Mouse (Mus musculus) forebrain, embryonic 10.5 days (tissue): ENCODE data around the gene B130006D01Rik. TPM values are rescaled to one million over a fixed set of nuclear protein-coding genes. Genes with fewer than 3 reads are reported as not detected.

Experiments used
- DNase-seq: peaks from one replicate; pipeline ENCODE4 v3.0.0-alpha.2; 2017; ENCODE audit warnings: low spot score; ENCODE audit errors: extremely low spot score
- H3K27ac ChIP-seq: fragments of 300-500 bp; sonication (generic); 2 replicates; pipeline ENCODE4 v1.5.1; 2016; ENCODE audit warnings: mild to moderate bottlenecking
- H3K27me3 ChIP-seq: fragments of 300-500 bp; sonication (generic); 2 replicates; pipeline ENCODE4 v1.6.1; 2016; ENCODE audit warnings: mild to moderate bottlenecking; ENCODE audit not compliant: poor library complexity, severe bottlenecking
- H3K36me3 ChIP-seq: fragments of 300-500 bp; sonication (generic); replicated peaks from 2 replicates; pipeline ENCODE4 v1.6.1; 2016; ENCODE audit warnings: mild to moderate bottlenecking, moderate library complexity
- H3K4me1 ChIP-seq: fragments of 300-500 bp; sonication (generic); 2 replicates; pipeline ENCODE4 v1.6.1; 2016
- H3K4me3 ChIP-seq: fragments of 300-500 bp; sonication (generic); 2 replicates; pipeline ENCODE4 v1.5.1; 2016; ENCODE audit warnings: mild to moderate bottlenecking, moderate library complexity
- H3K9me3 ChIP-seq: fragments of 300-500 bp; sonication (generic); 2 replicates; pipeline ENCODE4 v1.6.1; 2016; ENCODE audit warnings: mild to moderate bottlenecking, moderate library complexity
- WGBS: fragments of 180-500 bp; shearing (Covaris S2); methylation state at CpG from one replicate; pipeline ENCODE4 v1.1.7; 2016; 5-methylcytosine and 5-hydroxymethylcytosine counted together
- polyA plus RNA-seq: library from polyadenylated mRNA; unstranded; fragments of >200 nt; fragmentation: Nextera tagmentation; extraction: Ambion mirVana; gene quantifications from 2 replicates; pipeline ENCODE4 v1.2.1, GENCODE M21; 2016

The B130006D01Rik gene
- polyA plus RNA-seq, 1 experiment from 2014 or later, result 1.4 TPM

GRCm38 (mm10) chr11:95700778-95701739, 22.3 kb upstream of the B130006D01Rik start:
- no peaks in the 10 kb centered on the region for H3K9me3 ChIP-seq
- H3K27me3 ChIP-seq, result no peaks in the 10 kb centered on the region
- H3K4me1 ChIP-seq, result no peaks in the 10 kb centered on the region
- H3K36me3 ChIP-seq, result no peaks in the 10 kb centered on the region
- DNase-seq, result no peak
- H3K4me3 ChIP-seq, result no peak overlapping the region
- H3K27ac ChIP-seq, result no peak overlapping the region
- 93% methylated on average over 13 of the region's 13 CpGs for WGBS

- H3K4me3 ChIP-seq, result no peak overlapping the region
- no peaks in the 10 kb centered on the region for H3K36me3 ChIP-seq
- no peak for DNase-seq
- H3K27ac ChIP-seq, result no peak overlapping the region
- no peaks in the 10 kb centered on the region for H3K27me3 ChIP-seq
- H3K9me3 ChIP-seq, result no peaks in the 10 kb centered on the region
- WGBS, result 93% methylated on average over 12 of the region's 12 CpGs
- H3K4me1 ChIP-seq, result peaks cover 11% of the 10 kb centered on the region
Observed at GRCm38 (mm10) chr11:95704032-95704969, 19.1 kb upstream of the B130006D01Rik start.

GRCm38 (mm10) chr11:95704970-95705330, 18.4 kb upstream of the B130006D01Rik start:
- no peaks in the 10 kb centered on the region for H3K36me3 ChIP-seq
- no peaks in the 10 kb centered on the region for H3K27me3 ChIP-seq
- 72% methylated on average over 4 of the region's 4 CpGs for WGBS
- H3K4me1 ChIP-seq, result peaks cover 11% of the 10 kb centered on the region
- H3K9me3 ChIP-seq, result no peaks in the 10 kb centered on the region
- no peak overlapping the region for H3K4me3 ChIP-seq
- H3K27ac ChIP-seq, result no peak overlapping the region
- no peak for DNase-seq

- no peak for DNase-seq
- Histone ChIP-seq H3K27me3 (no peaks in the 10 kb centered on the region), H3K9me3 (no peaks in the 10 kb centered on the region), H3K36me3 (no peaks in the 10 kb centered on the region), H3K27ac (no peak overlapping the region), H3K4me1 (peaks cover 33% of the 10 kb centered on the region), H3K4me3 (no peak overlapping the region)
- 92% methylated on average over 6 of the region's 6 CpGs for WGBS
Observed at GRCm38 (mm10) chr11:95709534-95710040, 13.8 kb upstream of the B130006D01Rik start.

GRCm38 (mm10) chr11:95710478-95710877, 12.9 kb upstream of the B130006D01Rik start:
- Histone ChIP-seq H3K36me3 (no peaks in the 10 kb centered on the region), H3K27me3 (no peaks in the 10 kb centered on the region), H3K4me1 (peaks cover 41% of the 10 kb centered on the region), H3K9me3 (no peaks in the 10 kb centered on the region), H3K27ac (no peak overlapping the region), H3K4me3 (no peak overlapping the region)
- no peak for DNase-seq
- WGBS, result 83% methylated on average over 7 of the region's 7 CpGs

GRCm38 (mm10) chr11:95712085-95712562, 11.3 kb upstream of the B130006D01Rik start:
- Histone ChIP-seq H3K4me1 (peaks cover 50% of the 10 kb centered on the region), H3K9me3 (no peaks in the 10 kb centered on the region), H3K4me3 (peak overlapping the region; percentile 97), H3K36me3 (no peaks in the 10 kb centered on the region), H3K27ac (peak overlapping the region; percentile 98), H3K27me3 (no peaks in the 10 kb centered on the region)
- WGBS, result 30% methylated on average over 12 of the region's 12 CpGs
- no peak for DNase-seq

GRCm38 (mm10) chr11:95712563-95713224, 10.7 kb upstream of the B130006D01Rik start, which contains the start of gene Zfp652:
TSS of gene Zfp652 (plus strand) at chr11:95712673.
- Histone ChIP-seq H3K27ac (peak within 1 kb of the TSS; percentile 98), H3K9me3 (no peaks in the 10 kb centered on the region), H3K36me3 (no peaks in the 10 kb centered on the region), H3K4me1 (peaks cover 46% of the 10 kb centered on the region), H3K4me3 (peak within 1 kb of the TSS; percentile 97), H3K27me3 (no peaks in the 10 kb centered on the region)
- under 1% methylated on average over 59 of the region's 103 CpGs for WGBS
- peak; percentile 89 for DNase-seq

GRCm38 (mm10) chr11:95713225-95713810, 10.1 kb upstream of the B130006D01Rik start:
- peak; percentile 58 for DNase-seq
- WGBS, result under 1% methylated on average over 49 of the region's 49 CpGs
- Histone ChIP-seq H3K4me3 (peak overlapping the region; percentile 97), H3K9me3 (no peaks in the 10 kb centered on the region), H3K36me3 (no peaks in the 10 kb centered on the region), H3K27me3 (no peaks in the 10 kb centered on the region), H3K27ac (peak overlapping the region; percentile 98), H3K4me1 (peaks cover 40% of the 10 kb centered on the region)

GRCm38 (mm10) chr11:95713811-95714241, 9.6 kb upstream of the B130006D01Rik start:
- 2% methylated on average over 13 of the region's 13 CpGs for WGBS
- Histone ChIP-seq H3K36me3 (no peaks in the 10 kb centered on the region), H3K27me3 (no peaks in the 10 kb centered on the region), H3K9me3 (no peaks in the 10 kb centered on the region), H3K4me3 (peak overlapping the region; percentile 97), H3K27ac (peak overlapping the region; percentile 98), H3K4me1 (peaks cover 39% of the 10 kb centered on the region)
- DNase-seq, result no peak

GRCm38 (mm10) chr11:95714411-95714810, 9.0 kb upstream of the B130006D01Rik start:
- Histone ChIP-seq H3K27ac (no peak overlapping the region), H3K27me3 (no peaks in the 10 kb centered on the region), H3K4me1 (peaks cover 39% of the 10 kb centered on the region), H3K36me3 (no peaks in the 10 kb centered on the region), H3K9me3 (no peaks in the 10 kb centered on the region), H3K4me3 (peak overlapping the region; percentile 97)
- no peak for DNase-seq
- WGBS, result 53% methylated on average over 7 of the region's 7 CpGs

GRCm38 (mm10) chr11:95716136-95716535, 7.3 kb upstream of the B130006D01Rik start:
- no peak for DNase-seq
- Histone ChIP-seq H3K27ac (no peak overlapping the region), H3K4me1 (peaks cover 39% of the 10 kb centered on the region), H3K36me3 (no peaks in the 10 kb centered on the region), H3K9me3 (no peaks in the 10 kb centered on the region), H3K4me3 (no peak overlapping the region), H3K27me3 (no peaks in the 10 kb centered on the region)
- 79% methylated on average over 8 of the region's 8 CpGs for WGBS
